Mouse (Mus musculus) hindbrain, embryonic 11.5 days (tissue): ENCODE measurements around the gene Srgap3. TPM values are rescaled to one million over a fixed set of nuclear protein-coding genes. Genes with fewer than 3 reads are reported as not detected.

Experiments used
- ATAC-seq: fragments of 200-750 bp; cut with Nextera tagmentation; 2 replicates; pipeline ENCODE4 v1.8.0; 2017; ENCODE audit warnings: mild to moderate bottlenecking, moderate TSS enrichment, moderate library complexity; ENCODE audit not compliant: low FRiP score
- DNase-seq: peaks from one replicate; pipeline ENCODE4 v3.0.0-alpha.2; 2015; ENCODE audit warnings: low spot score
- H3K27ac ChIP-seq: fragments of 300-500 bp; sonication (generic); 2 replicates; pipeline ENCODE4 v1.5.1; 2014; ENCODE audit warnings: mild to moderate bottlenecking, low read depth, low read length
- H3K27me3 ChIP-seq: fragments of 300-500 bp; sonication (generic); 2 replicates; pipeline ENCODE4 v1.6.1; 2014; ENCODE audit warnings: mild to moderate bottlenecking, low read length, moderate library complexity, mixed read lengths; ENCODE audit not compliant: control insufficient read depth, insufficient read depth
- H3K36me3 ChIP-seq: fragments of 300-500 bp; sonication (generic); 2 replicates; pipeline ENCODE4 v1.6.1; 2014; ENCODE audit warnings: mild to moderate bottlenecking, low read length, moderate library complexity, mixed read lengths; ENCODE audit not compliant: control insufficient read depth, insufficient read depth
- H3K4me1 ChIP-seq: fragments of 300-500 bp; sonication (generic); replicated peaks from 2 replicates; pipeline ENCODE4 v1.6.1; 2014; ENCODE audit warnings: low read length, mixed read lengths; ENCODE audit not compliant: control insufficient read depth, insufficient read depth
- H3K4me2 ChIP-seq: fragments of 300-500 bp; sonication (generic); replicated peaks from 2 replicates; pipeline ENCODE4 v1.6.1; 2014; ENCODE audit warnings: mild to moderate bottlenecking, low read depth, low read length
- H3K4me3 ChIP-seq: fragments of 300-500 bp; sonication (generic); 2 replicates; pipeline ENCODE4 v1.5.1; 2014; ENCODE audit warnings: low read depth, low read length
- H3K9ac ChIP-seq: fragments of 300-500 bp; sonication (generic); 2 replicates; pipeline ENCODE4 v1.6.1; 2014; ENCODE audit warnings: low read depth, low read length
- H3K9me3 ChIP-seq: fragments of 300-500 bp; sonication (generic); 2 replicates; pipeline ENCODE4 v1.6.1; 2016; ENCODE audit warnings: low read length; ENCODE audit not compliant: control insufficient read depth
- WGBS: fragments of 180-500 bp; shearing (Covaris S2); extraction: QIAGEN DNeasy Blood & Tissue Kit; methylation state at CpG from one replicate; pipeline ENCODE4 v1.1.7; 2014; 5-methylcytosine and 5-hydroxymethylcytosine counted together
- polyA plus RNA-seq: library from polyadenylated mRNA; unstranded; fragments of >200 nt; fragmentation: Nextera tagmentation; extraction: Ambion mirVana; gene quantifications from 2 replicates; pipeline ENCODE4 v1.2.1, GENCODE M21; 2014

The Srgap3 gene
- polyA plus RNA-seq, 1 experiment from 2014 or later: 89.6 TPM

DNA sequence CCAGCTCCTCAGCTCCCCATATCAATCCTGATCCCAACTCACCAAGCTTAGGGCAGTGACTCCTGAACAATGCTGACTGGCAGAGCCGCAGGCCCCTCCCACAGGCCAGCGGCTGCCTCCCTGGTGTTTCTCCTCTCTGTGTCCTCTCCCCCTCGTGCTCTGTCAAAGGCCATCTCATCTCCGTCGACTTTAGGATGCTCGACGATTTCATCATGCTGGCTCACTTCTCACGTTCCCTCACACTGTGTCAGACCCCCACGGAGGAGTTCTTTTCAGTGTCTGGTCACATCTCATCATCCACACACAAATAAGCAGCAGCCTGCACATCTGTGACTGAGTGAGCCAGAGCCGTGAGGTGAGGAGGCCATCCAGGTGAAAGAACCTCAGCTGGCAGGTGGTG is 158.4 kb downstream of the Srgap3 start:
- no peaks in the 10 kb centered on the region; the same call in none of the 2 replicates for H3K4me1 ChIP-seq
- no peak overlapping the region for H3K4me2 ChIP-seq
- 0 out of 2 replicates have a peak, but pooled peaks cover 2% of the 10 kb centered on the region for H3K36me3 ChIP-seq
- H3K4me3 ChIP-seq: no peak overlapping the region
- H3K9me3 ChIP-seq: no peaks in the 10 kb centered on the region
- H3K9ac ChIP-seq: no peak overlapping the region
- DNase-seq (no peak), ATAC-seq (peak; percentile 74)
- no peak overlapping the region for H3K27ac ChIP-seq
- no peaks in the 10 kb centered on the region for H3K27me3 ChIP-seq
- 31% methylated on average over 10 of the region's 10 CpGs for WGBS

DNA sequence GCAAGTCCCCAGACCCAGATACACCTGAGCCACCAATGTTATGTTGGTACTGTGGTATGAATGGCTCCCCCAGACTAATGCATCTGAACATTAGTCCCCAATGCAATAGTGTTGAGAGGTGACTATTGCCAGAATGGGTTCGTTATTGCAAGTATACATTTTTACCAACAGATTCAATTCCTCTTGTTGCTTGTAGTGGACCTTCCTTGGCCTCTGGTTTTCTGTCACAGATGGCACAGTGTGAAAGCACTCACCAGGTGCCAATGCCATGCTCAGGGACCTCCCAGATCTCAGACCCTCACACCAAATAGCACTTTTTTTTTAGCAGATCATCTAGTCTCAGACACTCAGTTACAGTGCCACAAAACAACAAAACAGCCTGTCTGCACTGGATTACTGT is 158.9 kb downstream of the Srgap3 start:
- Histone ChIP-seq H3K9me3 (no peaks in the 10 kb centered on the region), H3K4me2 (no peak overlapping the region), H3K4me3 (no peak overlapping the region), H3K27ac (no peak overlapping the region), H3K27me3 (no peaks in the 10 kb centered on the region), H3K36me3 (0 out of 2 replicates have a peak, but pooled peaks cover 2% of the 10 kb centered on the region), H3K4me1 (no peaks in the 10 kb centered on the region; the same call in none of the 2 replicates), H3K9ac (no peak overlapping the region)
- ATAC-seq: 0 out of 2 replicates have a peak, but pooled peaks have one; percentile 17
- no peak for DNase-seq
- 96% methylated on average over 1 of the region's 1 CpGs for WGBS

GRCm38 (mm10) chr6:112781409-112782093 is 165.5 kb downstream of the Srgap3 start:
- H3K36me3 ChIP-seq: peaks cover 10% of the 10 kb centered on the region

GRCm38 (mm10) chr6:112778211-112778610 is 168.9 kb downstream of the Srgap3 start:
- Histone ChIP-seq H3K27ac (no peak overlapping the region), H3K27me3 (no peaks in the 10 kb centered on the region), H3K9me3 (no peaks in the 10 kb centered on the region), H3K4me1 (no peaks in the 10 kb centered on the region), H3K9ac (no peak overlapping the region), H3K36me3 (peaks cover 23% of the 10 kb centered on the region), H3K4me3 (no peak overlapping the region), H3K4me2 (no peak overlapping the region)
- ATAC-seq: no peak
- WGBS: 95% methylated on average over 3 of the region's 3 CpGs
- no peak for DNase-seq

More at GRCm38 (mm10) chr6:112781409-112782093, 165.5 kb downstream of the Srgap3 start:
- Histone ChIP-seq H3K4me3 (no peak overlapping the region), H3K9ac (no peak overlapping the region), H3K4me1 (no peaks in the 10 kb centered on the region), H3K27ac (no peak overlapping the region), H3K4me2 (no peak overlapping the region), H3K9me3 (no peaks in the 10 kb centered on the region), H3K27me3 (no peaks in the 10 kb centered on the region)
- 89% methylated on average over 10 of the region's 10 CpGs for WGBS
- ATAC-seq (no peak), DNase-seq (no peak)

DNA sequence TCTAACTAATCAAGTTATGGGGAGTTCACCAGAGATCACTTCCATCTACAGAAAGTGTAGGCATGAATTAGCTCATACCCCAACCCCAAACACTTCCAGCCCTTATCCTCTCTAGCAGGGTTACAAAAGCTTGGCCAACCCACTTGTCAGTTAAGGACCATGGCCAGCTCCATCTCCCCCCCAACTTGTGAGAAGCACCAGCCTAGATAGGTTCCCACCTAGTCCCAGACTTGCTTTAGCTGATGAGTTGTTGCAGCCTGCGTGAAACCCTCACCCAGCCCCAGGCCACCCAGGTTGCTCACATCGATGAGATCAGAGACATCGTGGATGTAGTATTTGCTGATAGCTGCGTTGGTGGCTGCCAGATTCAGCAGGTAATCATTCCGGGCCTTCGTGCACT is 170.3 kb downstream of the Srgap3 start:
- H3K27ac ChIP-seq: no peak overlapping the region
- WGBS: 94% methylated on average over 6 of the region's 6 CpGs
- ATAC-seq: no peak

DNA sequence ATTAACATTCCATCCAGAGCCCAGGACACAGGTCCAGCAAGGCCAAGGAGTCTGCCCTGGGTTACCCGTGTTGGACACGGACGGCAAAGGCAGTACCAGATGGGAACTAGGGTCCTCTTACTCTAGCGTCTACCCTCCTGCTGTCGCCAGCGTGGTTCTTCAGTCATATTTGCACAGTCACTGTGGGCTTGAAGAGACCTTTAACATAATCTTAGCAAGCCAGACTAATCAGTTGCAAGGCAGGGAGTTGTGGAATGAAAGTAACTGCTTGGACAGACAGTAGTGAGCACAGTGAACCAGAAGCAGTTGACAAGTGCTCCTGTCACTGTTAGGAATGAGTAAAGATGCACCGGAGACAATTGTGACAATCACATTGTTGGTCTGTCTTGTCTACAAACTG is 173.3 kb downstream of the Srgap3 start:
- DNase-seq (no peak), ATAC-seq (no peak)
- no peak overlapping the region for H3K4me3 ChIP-seq
- H3K27me3 ChIP-seq: no peaks in the 10 kb centered on the region
- H3K4me1 ChIP-seq: no peaks in the 10 kb centered on the region
- no peaks in the 10 kb centered on the region for H3K9me3 ChIP-seq
- H3K4me2 ChIP-seq: no peak overlapping the region
- H3K9ac ChIP-seq: no peak overlapping the region
- H3K27ac ChIP-seq: no peak overlapping the region
- peaks cover 17% of the 10 kb centered on the region for H3K36me3 ChIP-seq
- 86% methylated on average over 7 of the region's 7 CpGs for WGBS

More for the DNA sequence above, 170.3 kb downstream of the Srgap3 start:
- H3K9ac ChIP-seq: no peak overlapping the region
- peaks cover 24% of the 10 kb centered on the region for H3K36me3 ChIP-seq
- H3K4me1 ChIP-seq: no peaks in the 10 kb centered on the region
- no peak overlapping the region for H3K4me2 ChIP-seq
- H3K9me3 ChIP-seq: no peaks in the 10 kb centered on the region
- no peak overlapping the region for H3K4me3 ChIP-seq
- no peaks in the 10 kb centered on the region for H3K27me3 ChIP-seq
- peak; percentile 19 for DNase-seq

- Histone ChIP-seq H3K27ac (no peak overlapping the region), H3K4me1 (no peaks in the 10 kb centered on the region), H3K4me2 (no peak overlapping the region), H3K27me3 (no peaks in the 10 kb centered on the region), H3K9me3 (no peaks in the 10 kb centered on the region), H3K4me3 (no peak overlapping the region), H3K9ac (no peak overlapping the region), H3K36me3 (peaks cover 24% of the 10 kb centered on the region)
- DNase-seq (no peak), ATAC-seq (no peak)
- 91% methylated on average over 2 of the region's 2 CpGs for WGBS
Measured at GRCm38 (mm10) chr6:112770996-112771395, 176.1 kb downstream of the Srgap3 start.

DNA sequence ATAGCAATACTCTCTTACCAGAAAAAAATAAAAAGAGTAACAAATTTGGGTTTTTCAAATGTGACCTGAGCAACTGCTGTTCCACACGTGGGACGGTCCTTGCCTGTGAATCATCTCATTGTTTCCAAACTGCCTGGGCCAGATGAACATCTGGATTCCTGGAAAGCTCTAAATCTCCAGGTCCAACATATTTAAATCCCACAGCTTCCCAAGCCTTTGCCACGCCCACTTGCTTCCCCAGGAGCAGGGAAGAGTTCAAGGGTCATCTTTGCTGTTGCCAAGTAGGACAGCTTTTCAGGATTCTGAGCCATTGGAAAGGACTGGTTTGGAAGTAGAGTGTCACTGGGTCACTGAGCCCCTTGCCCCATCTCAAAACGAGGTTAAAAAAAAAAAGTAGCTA is 188.5 kb downstream of the Srgap3 start:
- no peak overlapping the region for H3K27ac ChIP-seq
- ATAC-seq (no peak), DNase-seq (no peak)
- H3K27me3 ChIP-seq: no peaks in the 10 kb centered on the region
- no peak overlapping the region for H3K4me2 ChIP-seq
- H3K4me1 ChIP-seq: no peaks in the 10 kb centered on the region
- no peak overlapping the region for H3K4me3 ChIP-seq
- H3K36me3 ChIP-seq: peaks cover 11% of the 10 kb centered on the region
- WGBS: 59% methylated on average over 4 of the region's 4 CpGs
- no peak overlapping the region for H3K9ac ChIP-seq
- H3K9me3 ChIP-seq: no peaks in the 10 kb centered on the region

DNA sequence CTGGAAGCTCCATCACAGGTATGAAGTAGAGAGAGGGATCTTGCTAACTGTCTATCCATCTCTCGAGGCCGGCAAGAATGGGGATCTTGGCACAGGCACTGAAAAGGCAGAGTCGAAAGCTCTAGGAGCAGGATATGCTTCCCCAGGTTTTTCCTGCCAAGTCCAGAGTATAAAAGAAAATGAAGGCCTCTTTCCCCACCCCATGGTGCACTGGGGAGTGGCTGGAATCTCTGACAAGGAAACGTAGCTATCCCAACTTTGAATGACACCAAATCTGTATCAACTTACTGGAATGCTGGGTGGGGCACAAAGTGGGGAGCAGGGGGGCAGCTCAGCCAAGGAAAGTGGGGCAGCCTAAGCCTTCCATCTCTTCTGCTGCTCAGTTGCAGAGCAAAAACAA is 190.2 kb downstream of the Srgap3 start:
- Histone ChIP-seq H3K9ac (no peak overlapping the region), H3K36me3 (peaks cover 8% of the 10 kb centered on the region), H3K27ac (no peak overlapping the region), H3K27me3 (no peaks in the 10 kb centered on the region), H3K4me2 (no peak overlapping the region), H3K4me3 (no peak overlapping the region), H3K9me3 (no peaks in the 10 kb centered on the region), H3K4me1 (no peaks in the 10 kb centered on the region)
- ATAC-seq: no peak
- DNase-seq: no peak
- WGBS: 74% methylated on average over 4 of the region's 4 CpGs
